Mouse (Mus musculus) liver, postnatal 0 days (tissue): ENCODE measurements around the gene Atp11a.
A peak's percentile ranks its signal among the peaks of the same experiment; 100 is the strongest.

Experiments
- CTCF ChIP-seq: sonication (generic); IDR thresholded peaks from 2 replicates; pipeline ENCODE4 v1.5.1; 2016; ENCODE audit warnings: antibody characterized with exemption, low read depth
- EP300 ChIP-seq: IDR thresholded peaks from 2 replicates; pipeline ENCODE4 v1.6.1; 2016; ENCODE audit warnings: antibody characterized with exemption, low read depth, mild to moderate bottlenecking

GRCm38 (mm10) chr8:12865790-12866189, 109.0 kb downstream of the Atp11a start:
- TF ChIP-seq CTCF, result peak; percentile 11; the same call in 1 of the 2 replicates
- TF ChIP-seq EP300, result no peak
